Mouse (Mus musculus): ENCODE results near the gene Pbsn. TPM values are rescaled to one million over a fixed set of nuclear protein-coding genes. Genes with fewer than 3 reads are reported as not detected.
A peak's percentile ranks its signal among the peaks of the same experiment; 100 is the strongest.

Pbsn gene
- polyA plus RNA-seq, 1 experiment: not detected

- no peak for TF ChIP-seq POLR2A (IDR thresholded peaks at IDR 0.05; ENCODE audit: low read depth, low read length)
- TF ChIP-seq CTCF (IDR thresholded peaks at IDR 0.05; ENCODE audit: extremely low read depth, insufficient read depth, insufficient read length, insufficient replicate concordance): no peak
- WGBS: 24% methylated on average over 61 of the region's 61 CpGs
- peak overlapping the region; percentile 90 for H3K27ac ChIP-seq (ENCODE audit: insufficient read depth, low read length)
- H3K4me1 ChIP-seq (ENCODE audit: control insufficient read depth, insufficient read depth, insufficient read length): peaks cover 4% of the 10 kb centered on the region; the same call in 1 of the 2 replicates
- H3K4me3 ChIP-seq (ENCODE audit: extremely low read depth, insufficient read depth, insufficient read length): peak overlapping the region; percentile 83
- no peaks in the 10 kb centered on the region for H3K27me3 ChIP-seq (ENCODE audit: control insufficient read depth, insufficient read depth, low read length)
- DNase-seq (ENCODE audit: low read depth in 1 of 2, low spot score in 2 of 2): peak in 1 of 2 experiments; percentile 13
- H3K36me3 ChIP-seq (ENCODE audit: control insufficient read depth, insufficient read depth, low read length): no peaks in the 10 kb centered on the region
These were observed 58.2 kb downstream of the Pbsn start for GRCm38 (mm10) chrX:77794962-77795857.

- TF ChIP-seq CTCF (IDR thresholded peaks at IDR 0.05; ENCODE audit: extremely low read depth, insufficient read depth, insufficient read length, insufficient replicate concordance): no peak
- TF ChIP-seq POLR2A (IDR thresholded peaks at IDR 0.05; ENCODE audit: low read depth, low read length): no peak
- H3K4me3 ChIP-seq (ENCODE audit: extremely low read depth, insufficient read depth, insufficient read length): no peak overlapping the region
- 78% methylated on average over 3 of the region's 3 CpGs for WGBS
- no peak for DNase-seq (ENCODE audit: low read depth in 1 of 2, low spot score in 2 of 2)
- no peaks in the 10 kb centered on the region for H3K4me1 ChIP-seq (ENCODE audit: control insufficient read depth, insufficient read depth, insufficient read length)
- 0 out of 2 replicates have a peak, but pooled peaks cover 1% of the 10 kb centered on the region for H3K36me3 ChIP-seq (ENCODE audit: control insufficient read depth, insufficient read depth, low read length)
- H3K27ac ChIP-seq (ENCODE audit: insufficient read depth, low read length): no peak overlapping the region
- H3K27me3 ChIP-seq (ENCODE audit: control insufficient read depth, insufficient read depth, low read length): no peaks in the 10 kb centered on the region
These were observed 64.7 kb downstream of the Pbsn start for GRCm38 (mm10) chrX:77788675-77789074.

Other genes with a start within 250 kb of the Pbsn start
- gene Prkx, start 57.3 kb downstream of the Pbsn start, polyA plus RNA-seq (2012; rRNA removed): 7.0 and 10.7 TPM in 2 replicates
- gene Gm14744, start 11.1 kb upstream of the Pbsn start, polyA plus RNA-seq (2012; rRNA removed): not detected in 2 replicates
- not detected in 2 replicates for gene 5430402E10Rik, start 71.4 kb upstream of the Pbsn start, polyA plus RNA-seq (2012; rRNA removed)
- gene Obp1a, start 237.8 kb upstream of the Pbsn start, polyA plus RNA-seq (2012; rRNA removed): not detected in 2 replicates